Mouse (Mus musculus) B cell, adult 2 months (primary cell): ENCODE measurements around the gene Hspg2.

Experiments
- DNase-seq, 2 experiments: peaks; one replicate each; pipeline ENCODE4 v3.0.0; 2022

The Hspg2 gene

GRCm38 (mm10) chr4:137461981-137462690 lies 6.4 kb upstream of the Hspg2 start:
- no peak for DNase-seq

DNA sequence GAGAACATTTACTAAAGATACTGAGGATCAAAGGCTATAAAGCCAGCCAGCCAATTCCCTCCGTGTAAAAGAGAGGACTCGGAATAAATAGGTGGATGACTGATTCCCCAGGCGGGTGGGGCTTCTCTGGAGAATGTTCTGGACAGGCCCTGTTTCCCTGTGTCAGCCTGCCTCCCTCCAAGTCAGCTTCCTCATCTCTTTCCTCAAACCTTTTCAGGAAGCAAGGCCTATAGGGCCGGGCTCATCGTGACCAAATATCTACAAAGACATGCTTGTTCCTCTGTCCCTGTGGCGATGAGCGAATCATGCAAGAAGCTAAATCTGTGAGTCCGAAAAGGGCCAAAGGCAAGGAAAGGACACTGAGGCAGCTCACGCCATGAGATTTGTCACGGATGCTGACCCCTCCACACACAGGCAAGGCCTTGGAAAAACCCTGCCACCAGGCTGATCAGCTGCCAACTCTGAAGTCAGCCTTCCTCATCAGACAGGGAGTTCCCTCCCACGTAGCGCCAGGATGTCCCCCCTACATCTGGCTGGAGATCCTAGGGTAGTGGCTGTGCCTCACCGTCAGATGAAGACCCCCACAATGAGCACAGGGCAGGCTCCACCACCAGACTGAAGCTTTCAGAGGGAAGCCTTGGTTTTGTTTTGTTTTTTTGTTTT lies 3.3 kb upstream of the Hspg2 start:
- no peak for DNase-seq

- no peak for DNase-seq
Measured at GRCm38 (mm10) chr4:137466991-137467390, 1.6 kb upstream of the Hspg2 start.

- no peak for DNase-seq
Measured at GRCm38 (mm10) chr4:137467525-137467924, 1.0 kb upstream of the Hspg2 start.

- DNase-seq: peak in 1 of 2 experiments; percentile 6
Measured at GRCm38 (mm10) chr4:137469081-137469844, 694 bp downstream of the Hspg2 start.

- DNase-seq: no peak
Measured at GRCm38 (mm10) chr4:137469845-137470692, 1.5 kb downstream of the Hspg2 start.

DNA sequence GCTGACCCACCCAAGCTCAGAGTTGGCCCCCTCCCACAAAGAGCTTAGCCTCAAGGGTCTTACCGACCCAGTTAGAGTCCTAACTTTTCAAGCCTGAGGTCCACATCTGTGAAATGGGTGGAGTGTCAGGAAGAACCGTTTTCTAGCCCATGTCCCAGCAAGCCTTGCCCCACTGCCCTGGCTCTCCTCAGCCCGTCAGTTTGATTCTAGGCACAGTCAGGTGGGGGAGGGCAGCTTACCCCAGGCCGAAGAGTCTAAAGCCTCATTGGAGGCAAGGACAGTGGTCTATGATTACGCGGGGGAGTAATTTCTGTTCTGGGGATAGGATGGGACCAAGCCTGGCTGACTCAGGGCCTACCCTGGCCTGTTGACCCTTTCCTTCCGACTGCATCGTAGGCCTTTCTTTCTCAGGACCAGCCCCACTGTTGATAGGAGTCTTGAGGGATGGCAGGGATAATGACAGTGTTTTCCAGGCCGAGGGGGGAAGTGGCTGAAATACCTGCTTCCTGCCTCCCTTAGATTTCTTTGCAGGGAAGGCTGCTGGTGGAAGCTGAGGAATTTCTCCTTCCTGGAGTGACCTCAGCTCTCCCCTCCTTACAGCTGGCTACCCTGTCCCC lies 2.2 kb downstream of the Hspg2 start:
- no peak for DNase-seq

- no peak for DNase-seq
Measured at GRCm38 (mm10) chr4:137471326-137471725, 2.8 kb downstream of the Hspg2 start.

DNA sequence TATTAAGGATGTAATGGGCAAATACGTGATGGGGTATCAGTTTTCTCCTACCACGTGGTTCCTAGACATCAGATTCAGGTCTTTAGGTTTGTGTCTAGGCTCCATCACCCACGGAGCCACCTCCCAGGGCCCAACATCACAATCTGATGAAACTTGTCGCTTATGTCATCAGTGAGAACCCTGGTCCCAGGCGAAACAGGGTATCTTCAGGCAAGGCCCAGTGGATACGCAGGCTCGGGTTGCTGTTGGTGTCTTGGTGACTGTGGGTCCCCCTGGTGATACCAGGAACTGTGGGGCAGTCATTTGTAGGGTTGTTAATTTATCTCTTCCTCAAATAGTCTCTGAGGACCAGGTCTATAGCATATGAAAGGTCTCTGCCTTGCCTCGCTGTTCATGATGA lies 4.7 kb downstream of the Hspg2 start:
- no peak for DNase-seq

GRCm38 (mm10) chr4:137473701-137474388 lies 5.3 kb downstream of the Hspg2 start:
- no peak for DNase-seq

DNA sequence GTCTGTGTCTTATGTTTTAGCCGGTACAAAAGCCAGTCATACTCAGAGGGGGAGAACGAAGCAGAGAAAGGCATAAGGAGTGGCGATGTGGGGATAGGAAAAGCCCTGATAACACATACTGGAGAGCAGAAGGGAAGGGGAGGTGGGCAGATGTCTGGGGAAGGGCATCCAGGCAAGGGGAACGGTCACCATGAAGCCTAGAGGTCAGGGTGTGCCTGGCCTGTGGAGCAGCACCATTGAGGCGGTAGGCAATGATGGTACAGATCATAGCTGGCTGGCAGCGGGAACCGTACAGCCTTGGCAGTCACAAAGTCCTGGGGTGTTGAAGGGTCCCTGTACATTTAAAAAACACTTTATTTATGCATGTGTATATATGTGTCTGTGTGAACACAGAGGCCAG lies 6.1 kb downstream of the Hspg2 start:
- no peak for DNase-seq

DNA sequence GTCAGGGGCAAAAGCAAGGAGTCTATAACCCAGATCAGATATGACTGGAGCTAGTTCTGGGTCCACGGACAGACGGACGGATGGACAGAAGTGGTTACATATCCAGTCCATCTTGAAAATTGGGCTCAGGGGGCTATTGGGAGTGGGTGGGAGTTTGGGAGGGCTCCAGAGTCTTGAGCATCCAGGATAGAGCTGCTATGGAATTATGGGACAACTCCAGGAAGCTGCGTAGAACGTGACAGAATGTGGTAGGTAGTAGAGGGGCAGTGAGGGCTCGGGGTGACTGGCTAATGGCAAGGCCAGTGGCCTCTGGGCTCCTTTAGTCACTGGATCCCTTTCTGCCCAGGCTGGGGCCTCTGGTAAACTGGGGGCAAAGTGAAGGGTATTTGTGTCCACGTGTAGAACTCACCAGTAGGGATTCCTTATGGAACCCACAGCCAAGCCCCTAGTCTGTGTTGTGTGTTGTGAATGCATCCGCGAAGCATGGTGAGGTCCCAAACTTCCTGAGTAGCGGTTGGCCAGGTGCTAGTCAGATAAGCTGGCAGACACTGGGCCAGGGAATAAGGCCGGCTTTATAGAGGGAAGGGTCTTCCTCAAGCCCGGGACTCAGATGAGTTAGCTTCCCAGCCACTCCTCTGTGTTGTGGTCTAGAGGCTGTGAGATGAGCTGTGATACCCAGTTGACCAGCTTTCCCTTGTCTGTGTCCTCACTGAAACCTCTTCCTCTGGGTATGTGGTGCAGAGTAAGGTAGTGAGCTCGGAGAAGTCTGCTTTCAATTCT lies 6.9 kb downstream of the Hspg2 start:
- DNase-seq: no peak

DNA sequence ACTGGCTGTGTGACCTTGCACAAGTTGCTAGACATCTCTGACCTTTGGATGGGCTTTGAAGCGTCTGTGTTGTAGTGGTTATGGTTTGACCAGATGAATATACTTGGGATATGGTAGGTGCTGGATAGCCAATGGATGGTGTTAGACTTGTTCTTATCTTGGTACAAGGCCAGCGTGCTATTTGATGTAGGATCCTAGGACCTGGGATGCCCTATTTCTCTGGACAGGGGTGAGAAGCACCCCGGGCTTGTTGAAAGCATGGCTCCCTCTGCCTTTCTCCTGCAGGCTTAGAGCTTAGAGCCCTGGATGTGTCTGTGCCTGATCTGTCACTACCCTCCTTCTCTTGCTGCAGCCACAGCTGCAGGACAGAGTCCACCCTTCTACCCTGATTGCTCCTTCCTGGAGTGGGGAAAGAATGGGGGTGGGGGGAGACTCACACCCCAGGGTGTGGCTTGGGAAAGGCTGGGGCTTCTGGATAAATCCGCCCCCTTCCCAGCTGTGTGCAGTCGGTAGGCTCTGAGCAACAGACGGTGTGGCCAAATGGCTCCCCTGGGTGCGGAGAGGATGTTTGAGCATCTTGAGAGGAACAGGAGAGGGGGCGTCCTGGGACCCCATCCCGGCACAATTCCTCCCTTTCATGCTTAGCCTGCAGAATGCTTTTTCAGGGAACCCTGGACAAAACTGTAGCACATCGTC lies 7.6 kb downstream of the Hspg2 start:
- DNase-seq: no peak

DNA sequence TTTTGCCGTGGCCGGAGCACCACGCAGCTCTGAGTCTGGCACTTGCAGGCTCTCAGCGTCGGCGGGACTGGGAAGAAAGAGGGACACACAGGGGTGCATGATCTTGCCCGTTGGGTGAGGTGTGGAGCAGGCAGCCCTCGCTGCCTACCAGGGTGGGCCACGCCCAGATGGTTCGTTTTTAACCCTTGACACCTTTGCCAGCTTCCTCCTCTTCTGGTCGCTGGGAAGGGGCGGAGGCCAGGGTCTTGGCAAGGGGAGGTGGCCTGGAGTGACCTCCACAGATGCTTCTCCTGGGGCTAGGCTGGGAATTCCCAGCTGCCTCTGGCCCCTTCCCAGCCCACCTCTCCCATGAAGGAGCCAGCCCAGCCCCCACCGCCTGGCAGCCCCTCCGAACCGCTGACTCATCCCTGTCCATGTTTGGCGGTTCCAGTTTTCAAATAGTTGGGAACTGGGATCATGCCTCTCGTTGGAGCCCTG lies 8.2 kb downstream of the Hspg2 start:
- DNase-seq: no peak

GRCm38 (mm10) chr4:137477611-137478010 lies 9.0 kb downstream of the Hspg2 start:
- no peak for DNase-seq

DNA sequence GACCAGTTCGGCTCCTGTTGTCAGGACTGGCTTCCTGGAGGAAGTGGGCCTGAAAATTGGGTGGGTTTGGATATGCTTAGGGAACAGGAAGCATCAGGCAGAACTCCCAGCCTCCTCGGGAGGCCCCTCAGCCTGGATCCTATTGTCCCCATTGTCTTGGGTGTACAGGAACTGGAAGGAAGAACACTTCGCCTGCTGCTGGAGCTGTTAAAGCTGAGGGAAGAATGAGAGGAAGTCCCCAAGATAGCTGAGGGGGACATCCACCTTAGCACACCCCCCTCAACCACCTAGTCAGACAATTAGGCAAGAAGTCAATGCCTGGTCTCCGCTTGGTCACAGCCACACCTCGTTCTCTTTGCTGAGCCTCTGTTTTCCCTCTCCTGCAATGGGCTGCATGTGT lies 9.7 kb downstream of the Hspg2 start:
- no peak for DNase-seq

DNA sequence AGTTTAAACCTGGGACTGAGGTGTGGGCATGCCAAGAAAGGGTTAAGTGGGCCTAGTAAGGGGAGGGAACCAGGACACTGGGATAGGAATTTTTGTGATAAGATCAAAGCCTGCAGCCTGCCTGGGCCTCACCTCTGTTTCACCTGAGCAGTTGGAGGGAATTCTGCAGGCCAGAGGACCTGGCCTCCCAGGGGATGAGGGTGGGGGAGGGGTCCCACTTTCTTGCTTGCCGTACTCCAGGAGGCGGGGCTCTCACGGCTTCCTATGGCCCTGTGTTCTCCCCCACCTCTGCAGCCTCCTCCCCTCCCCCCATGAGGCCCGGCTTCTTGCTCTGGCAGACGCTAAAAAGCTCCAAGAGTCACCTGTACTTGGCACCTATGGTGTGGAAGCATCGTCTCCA lies 11.2 kb downstream of the Hspg2 start:
- no peak for DNase-seq

GRCm38 (mm10) chr4:137480191-137480992 lies 11.8 kb downstream of the Hspg2 start:
- DNase-seq: no peak

- DNase-seq: no peak
Measured at GRCm38 (mm10) chr4:137480993-137481340, 12.4 kb downstream of the Hspg2 start.
